Mouse (Mus musculus) heart, adult 8-10 months (tissue): ENCODE measurements at regions not wholly inside any gene's neighbourhood (a gene's known extent, or its start where the extent isn't known, plus 50 kb on each side); places are given as distances from the start of the nearest gene placed in this dataset.
"Not testable (repeated sequence)": the region's sequence is repeated elsewhere in the genome, so short reads cannot be mapped to it uniquely, and the experiment has no call there.

Experiments
- DNase-seq: peaks from one replicate; pipeline ENCODE4 v3.0.0; 2022; ENCODE audit warnings: low spot score

GRCm38 (mm10) chr2:63706643-63707042, 391.2 kb downstream of the Fign start:
- DNase-seq = no peak

GRCm38 (mm10) chr2:63706183-63706582, 391.7 kb downstream of the Fign start:
- DNase-seq = no peak

- no peak for DNase-seq
Observed at GRCm38 (mm10) chr2:63702333-63703096, 395.3 kb downstream of the Fign start.

GRCm38 (mm10) chr2:63701861-63702260, 396.0 kb downstream of the Fign start:
- no peak for DNase-seq

- peak; percentile 11 for DNase-seq
Observed at GRCm38 (mm10) chr2:63700255-63700654, 397.6 kb downstream of the Fign start.

- no peak for DNase-seq
Observed at GRCm38 (mm10) chr2:63669700-63670099, 428.1 kb downstream of the Fign start.

GRCm38 (mm10) chr2:63668784-63669183, 429.1 kb downstream of the Fign start:
- no peak for DNase-seq

GRCm38 (mm10) chr2:63659947-63660346, 437.9 kb downstream of the Fign start:
- DNase-seq = not testable (repeated sequence)
